Mouse (Mus musculus) embryonic facial prominence, embryonic 11.5 days (tissue): ENCODE data around the gene Lgals3bp. TPM values are rescaled to one million over a fixed set of nuclear protein-coding genes. Genes with fewer than 3 reads are reported as not detected.
A peak's percentile ranks its signal among the peaks of the same experiment; 100 is the strongest.

Experiments
- ATAC-seq: fragments of 200-750 bp; cut with Nextera tagmentation; replicated peaks from 2 replicates; pipeline ENCODE4 v1.8.0; 2017; ENCODE audit warnings: low read depth; ENCODE audit not compliant: insufficient number of reproducible peaks, low FRiP score, low TSS enrichment
- DNase-seq: peaks from one replicate; pipeline ENCODE4 v3.0.0-alpha.2; 2015; ENCODE audit warnings: low spot score
- H3K27ac ChIP-seq: fragments of 300-500 bp; sonication (generic); replicated peaks from 2 replicates; pipeline ENCODE4 v1.5.1; 2014; ENCODE audit warnings: mild to moderate bottlenecking, low read depth, low read length, control low read depth
- H3K27me3 ChIP-seq: fragments of 300-500 bp; sonication (generic); 2 replicates; pipeline ENCODE4 v1.6.1; 2014; ENCODE audit warnings: mild to moderate bottlenecking, low read length, moderate library complexity, mixed read lengths; ENCODE audit not compliant: control insufficient read depth, insufficient read depth
- H3K36me3 ChIP-seq: fragments of 300-500 bp; sonication (generic); replicated peaks from 2 replicates; pipeline ENCODE4 v1.6.1; 2014; ENCODE audit warnings: low read depth, mild to moderate bottlenecking, low read length, moderate library complexity, mixed read lengths; ENCODE audit not compliant: control insufficient read depth, insufficient read depth
- H3K4me1 ChIP-seq: fragments of 300-500 bp; sonication (generic); 2 replicates; pipeline ENCODE4 v1.6.1; 2014; ENCODE audit warnings: low read length, mixed read lengths; ENCODE audit not compliant: control insufficient read depth, insufficient read depth
- H3K4me2 ChIP-seq: fragments of 300-500 bp; sonication (generic); 2 replicates; pipeline ENCODE4 v1.6.1; 2014; ENCODE audit warnings: low read depth, mild to moderate bottlenecking, control low read depth, low read length, moderate library complexity
- H3K4me3 ChIP-seq: fragments of 300-500 bp; sonication (generic); 2 replicates; pipeline ENCODE4 v1.5.1; 2014; ENCODE audit warnings: low read depth, low read length, control low read depth
- H3K9ac ChIP-seq: fragments of 300-500 bp; sonication (generic); replicated peaks from 2 replicates; pipeline ENCODE4 v1.6.1; 2014; ENCODE audit warnings: mild to moderate bottlenecking, control low read depth, low read length
- H3K9me3 ChIP-seq: fragments of 300-500 bp; sonication (generic); replicated peaks from 2 replicates; pipeline ENCODE4 v1.6.1; 2016; ENCODE audit warnings: mild to moderate bottlenecking, low read length, inconsistent platforms, mixed read lengths; ENCODE audit not compliant: control insufficient read depth
- WGBS: fragments of 180-500 bp; shearing (Covaris S2); extraction: QIAGEN DNeasy Blood & Tissue Kit; methylation state at CpG from one replicate; pipeline ENCODE4 v1.1.7; 2014; 5-methylcytosine and 5-hydroxymethylcytosine counted together
- polyA plus RNA-seq: library from polyadenylated mRNA; unstranded; fragments of >200 nt; fragmentation: Nextera tagmentation; extraction: Ambion mirVana; gene quantifications from 2 replicates; pipeline ENCODE4 v1.2.1, GENCODE M21; 2014

Gene Lgals3bp
- polyA plus RNA-seq, 1 experiment from 2014 or later: 1.0 TPM

GRCm38 (mm10) chr11:118375006-118375405, 26.9 kb downstream of the Lgals3bp start:
- H3K4me2 ChIP-seq: no peak overlapping the region
- H3K9me3 ChIP-seq: no peaks in the 10 kb centered on the region
- no peak overlapping the region for H3K4me3 ChIP-seq
- H3K27me3 ChIP-seq: no peaks in the 10 kb centered on the region
- ATAC-seq (no peak), DNase-seq (no peak)
- H3K36me3 ChIP-seq: no peaks in the 10 kb centered on the region
- no peaks in the 10 kb centered on the region; the same call in 1 of the 2 replicates for H3K4me1 ChIP-seq
- H3K9ac ChIP-seq: no peak overlapping the region
- no peak overlapping the region for H3K27ac ChIP-seq

GRCm38 (mm10) chr11:118374506-118374905, 27.4 kb downstream of the Lgals3bp start:
- no peak overlapping the region for H3K27ac ChIP-seq

DNA sequence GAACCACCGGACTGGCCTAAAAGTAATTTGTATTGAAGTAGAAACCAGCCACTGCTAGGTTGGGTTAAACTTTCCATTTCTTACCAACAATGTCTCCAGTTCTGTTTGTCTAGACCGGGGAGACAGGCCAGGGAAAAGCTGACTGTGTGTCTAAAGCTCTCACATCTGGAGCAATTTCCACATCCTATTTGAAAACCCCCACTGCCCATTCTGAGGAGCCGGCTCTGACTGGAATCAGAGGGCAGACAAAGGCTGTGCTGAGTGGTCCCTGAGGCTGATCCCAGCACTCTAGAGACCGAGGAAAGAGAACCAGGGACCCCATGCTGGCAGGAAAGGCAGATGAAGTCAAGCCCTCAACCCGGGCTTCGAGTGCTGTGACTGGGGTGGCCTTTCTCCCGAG, 29.3 kb downstream of the Lgals3bp start:
- no peaks in the 10 kb centered on the region; the same call in 1 of the 2 replicates for H3K4me1 ChIP-seq
- DNase-seq (no peak), ATAC-seq (no peak)
- no peaks in the 10 kb centered on the region for H3K27me3 ChIP-seq
- no peak overlapping the region for H3K27ac ChIP-seq
- H3K4me3 ChIP-seq: no peak overlapping the region
- H3K9me3 ChIP-seq: no peaks in the 10 kb centered on the region
- no peaks in the 10 kb centered on the region for H3K36me3 ChIP-seq
- 44% methylated on average over 7 of the region's 7 CpGs for WGBS
- no peak overlapping the region for H3K4me2 ChIP-seq
- H3K9ac ChIP-seq: peak overlapping the region; percentile 5; the same call in 1 of the 2 replicates

More at GRCm38 (mm10) chr11:118374506-118374905, 27.4 kb downstream of the Lgals3bp start:
- no peaks in the 10 kb centered on the region for H3K9me3 ChIP-seq
- no peak overlapping the region for H3K4me3 ChIP-seq
- H3K4me2 ChIP-seq: no peak overlapping the region
- WGBS: 65% methylated on average over 5 of the region's 5 CpGs
- no peak for DNase-seq
- H3K4me1 ChIP-seq: no peaks in the 10 kb centered on the region; the same call in 1 of the 2 replicates
- no peak for ATAC-seq
- H3K9ac ChIP-seq: no peak overlapping the region
- H3K27me3 ChIP-seq: no peaks in the 10 kb centered on the region
- H3K36me3 ChIP-seq: no peaks in the 10 kb centered on the region

GRCm38 (mm10) chr11:118371876-118372275, 30.0 kb downstream of the Lgals3bp start:
- Histone ChIP-seq H3K4me3 (no peak overlapping the region), H3K27ac (no peak overlapping the region), H3K27me3 (no peaks in the 10 kb centered on the region), H3K9me3 (no peaks in the 10 kb centered on the region), H3K9ac (no peak overlapping the region), H3K4me2 (no peak overlapping the region), H3K36me3 (no peaks in the 10 kb centered on the region), H3K4me1 (no peaks in the 10 kb centered on the region; the same call in 1 of the 2 replicates)
- 74% methylated on average over 7 of the region's 7 CpGs for WGBS
- no peak for DNase-seq
- no peak for ATAC-seq

GRCm38 (mm10) chr11:118369657-118370056, 32.2 kb downstream of the Lgals3bp start:
- Histone ChIP-seq H3K4me1 (peaks cover 4% of the 10 kb centered on the region), H3K9me3 (no peaks in the 10 kb centered on the region), H3K9ac (no peak overlapping the region), H3K27ac (no peak overlapping the region), H3K27me3 (no peaks in the 10 kb centered on the region), H3K4me2 (no peak overlapping the region), H3K4me3 (no peak overlapping the region), H3K36me3 (no peaks in the 10 kb centered on the region)
- ATAC-seq: no peak
- no peak for DNase-seq
- WGBS: 72% methylated on average over 8 of the region's 8 CpGs

GRCm38 (mm10) chr11:118369251-118369650, 32.6 kb downstream of the Lgals3bp start:
- Histone ChIP-seq H3K4me1 (peaks cover 7% of the 10 kb centered on the region), H3K27me3 (no peaks in the 10 kb centered on the region), H3K4me3 (no peak overlapping the region), H3K9me3 (no peaks in the 10 kb centered on the region), H3K9ac (no peak overlapping the region), H3K36me3 (no peaks in the 10 kb centered on the region), H3K27ac (no peak overlapping the region), H3K4me2 (no peak overlapping the region)
- ATAC-seq (no peak), DNase-seq (no peak)
- 80% methylated on average over 5 of the region's 5 CpGs for WGBS

GRCm38 (mm10) chr11:118368330-118368729, 33.6 kb downstream of the Lgals3bp start:
- DNase-seq: peak; percentile 52
- Histone ChIP-seq H3K4me1 (peaks cover 14% of the 10 kb centered on the region), H3K36me3 (no peaks in the 10 kb centered on the region)

GRCm38 (mm10) chr11:118366559-118366958, 35.3 kb downstream of the Lgals3bp start:
- no peaks in the 10 kb centered on the region for H3K36me3 ChIP-seq
- DNase-seq (no peak), ATAC-seq (no peak)
- no peak overlapping the region for H3K4me2 ChIP-seq
- 66% methylated on average over 8 of the region's 8 CpGs for WGBS
- no peaks in the 10 kb centered on the region for H3K27me3 ChIP-seq
- peak overlapping the region; percentile 90; the same call in 1 of the 2 replicates for H3K27ac ChIP-seq
- no peaks in the 10 kb centered on the region for H3K9me3 ChIP-seq
- H3K4me1 ChIP-seq: peaks cover 24% of the 10 kb centered on the region
- H3K9ac ChIP-seq: no peak overlapping the region
- no peak overlapping the region for H3K4me3 ChIP-seq

More at GRCm38 (mm10) chr11:118368330-118368729, 33.6 kb downstream of the Lgals3bp start:
- ATAC-seq: no peak
- WGBS: 52% methylated on average over 3 of the region's 3 CpGs
- H3K4me3 ChIP-seq: no peak overlapping the region
- no peak overlapping the region for H3K27ac ChIP-seq
- H3K9me3 ChIP-seq: no peaks in the 10 kb centered on the region
- H3K27me3 ChIP-seq: no peaks in the 10 kb centered on the region
- H3K9ac ChIP-seq: no peak overlapping the region
- H3K4me2 ChIP-seq: no peak overlapping the region
